Mouse (Mus musculus) gonadal fat pad, adult 2 months (tissue): ENCODE results near the gene Svop. TPM values are rescaled to one million over a fixed set of nuclear protein-coding genes. Genes with fewer than 3 reads are reported as not detected.

Experiments used
- DNase-seq: peaks from one replicate; pipeline ENCODE4 v3.0.0-alpha.2; 2012; ENCODE audit warnings: low read depth
- polyA plus RNA-seq: library from polyadenylated mRNA; depleted of rRNA; stranded (reverse); fragments of >200 nt; gene quantifications from 2 replicates; pipeline ENCODE4 v1.2.3, GENCODE M21; 2012; rRNA removed

The Svop gene
- polyA plus RNA-seq, 1 experiment = 0.15 TPM

GRCm38 (mm10) chr5:113999382-113999781, 92.0 kb downstream of the Svop start:
- no peak for DNase-seq

- no peak for DNase-seq
Observed at GRCm38 (mm10) chr5:113996458-113996857, 94.9 kb downstream of the Svop start.

GRCm38 (mm10) chr5:113993487-113994465, 97.6 kb downstream of the Svop start, which contains the start of gene Ssh1:
Gene Ssh1, minus strand, starts transcription at chr5:113993894.
- DNase-seq = no peak

GRCm38 (mm10) chr5:113993031-113993486, 98.3 kb downstream of the Svop start:
- DNase-seq = no peak

- no peak for DNase-seq
Observed at GRCm38 (mm10) chr5:113992339-113992831, 99.0 kb downstream of the Svop start.

GRCm38 (mm10) chr5:113991141-113991540, 100.2 kb downstream of the Svop start:
- DNase-seq = no peak

- DNase-seq = no peak
Observed at GRCm38 (mm10) chr5:113990593-113990992, 100.8 kb downstream of the Svop start.

GRCm38 (mm10) chr5:113989437-113990024, 101.8 kb downstream of the Svop start:
- DNase-seq = no peak

- no peak for DNase-seq
Observed at GRCm38 (mm10) chr5:113986182-113986961, 105.0 kb downstream of the Svop start.

GRCm38 (mm10) chr5:113985737-113986136, 105.6 kb downstream of the Svop start:
- no peak for DNase-seq

GRCm38 (mm10) chr5:113984025-113984740, 107.2 kb downstream of the Svop start:
- DNase-seq = no peak

DNA sequence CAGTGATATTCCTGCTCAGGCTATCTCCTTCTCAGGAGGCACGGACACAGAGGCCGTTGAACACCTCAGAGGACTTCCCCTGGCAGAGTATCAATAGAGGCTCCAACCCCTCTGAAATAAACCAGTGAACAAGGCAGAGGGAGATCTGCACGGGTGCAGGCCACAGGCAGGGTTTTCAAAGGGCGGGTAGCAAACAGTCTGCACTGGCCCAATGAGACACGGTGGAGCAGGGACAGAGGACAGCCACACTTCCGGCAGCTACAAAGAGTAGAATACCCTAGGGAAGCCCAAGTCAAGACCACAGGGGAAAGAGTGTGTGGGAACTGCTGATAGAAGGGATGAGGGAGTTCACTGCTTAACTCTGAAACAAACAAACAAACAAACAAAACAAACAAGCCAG, 107.8 kb downstream of the Svop start:
- DNase-seq = no peak

DNA sequence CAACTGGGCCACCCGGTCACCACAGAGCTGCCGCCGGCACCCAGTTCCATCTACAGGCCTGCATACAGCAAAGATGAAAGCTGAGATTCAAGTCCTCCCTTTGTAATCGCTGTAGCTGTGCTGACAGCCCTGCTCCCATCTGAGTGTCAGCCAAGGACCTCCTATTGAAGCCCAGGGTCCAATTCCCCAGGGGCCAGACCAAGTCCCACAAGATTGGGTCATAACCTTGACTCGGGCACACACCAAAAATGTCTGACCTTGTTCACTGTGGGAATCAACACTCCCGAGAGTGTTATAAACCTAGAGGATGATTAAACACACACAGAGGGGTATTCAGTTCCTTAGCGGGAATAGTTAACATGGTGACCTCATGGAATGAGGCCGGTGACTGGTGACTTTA, 109.5 kb downstream of the Svop start:
- DNase-seq = no peak

- no peak for DNase-seq
Observed at GRCm38 (mm10) chr5:113981171-113981570, 110.2 kb downstream of the Svop start.

DNA sequence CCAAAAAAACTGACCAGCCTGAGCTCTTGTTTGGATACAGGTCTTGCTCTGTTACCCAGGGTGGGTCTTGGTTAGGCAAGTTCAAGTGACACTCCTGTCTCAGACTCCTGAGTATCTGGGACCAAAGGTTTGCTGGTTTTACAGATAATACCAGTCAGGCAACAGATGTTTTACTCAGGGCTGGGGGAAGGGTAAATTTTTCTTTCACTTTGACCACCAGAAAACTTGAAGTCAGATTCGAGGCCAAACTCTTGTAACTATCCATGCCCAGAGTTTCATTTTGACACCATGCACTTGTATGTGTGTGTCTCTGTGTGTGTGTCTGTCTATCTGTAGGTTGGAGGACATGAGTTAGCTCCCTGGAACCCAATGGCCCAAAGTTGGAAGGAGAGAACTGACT, 110.9 kb downstream of the Svop start:
- DNase-seq = no peak

GRCm38 (mm10) chr5:113977309-113977708, 114.1 kb downstream of the Svop start:
- no peak for DNase-seq

Other genes with a start within 250 kb of the Svop start
- gene Coro1c, start 182.8 kb downstream of the Svop start, polyA plus RNA-seq = 45.0 and 51.0 TPM in 2 replicates
- 11.9 and 14.0 TPM in 2 replicates for gene Ssh1, start 97.7 kb downstream of the Svop start, polyA plus RNA-seq
- gene Dao, start 87.9 kb downstream of the Svop start, polyA plus RNA-seq = 13.0 and 16.6 TPM in 2 replicates
- gene Usp30, start 26.1 kb downstream of the Svop start, polyA plus RNA-seq = 32.8 and 35.0 TPM in 2 replicates
- gene Alkbh2, start 36.6 kb upstream of the Svop start, polyA plus RNA-seq = 18.1 and 19.6 TPM in 2 replicates
- 5.8 and 6.1 TPM in 2 replicates for gene Ung, start 38.8 kb upstream of the Svop start, polyA plus RNA-seq
- gene Acacb, start 55.0 kb upstream of the Svop start, polyA plus RNA-seq = 15.1 and 18.5 TPM in 2 replicates
- 0.03 and 0.24 TPM in 2 replicates for gene Foxn4, start 182.2 kb upstream of the Svop start, polyA plus RNA-seq
- gene Myo1h, start 197.6 kb upstream of the Svop start, polyA plus RNA-seq = 0.77 and 1.1 TPM in 2 replicates